Mouse (Mus musculus) ES-E14 (cell line): ENCODE data around the gene Mesd. TPM values are rescaled to one million over a fixed set of nuclear protein-coding genes. Genes with fewer than 3 reads are reported as not detected.

ENCODE experiments used
- DNase-seq: peaks from one replicate; pipeline ENCODE4 v3.0.0-alpha.2; 2013; ENCODE audit warnings: low read depth, low spot score
- H3K27ac ChIP-seq: 2 replicates; pipeline ENCODE4 v1.5.1; 2012; ENCODE audit warnings: low read depth, mild to moderate bottlenecking, low read length, moderate library complexity, mixed read lengths; ENCODE audit not compliant: poor library complexity, insufficient read depth, severe bottlenecking
- H3K36me3 ChIP-seq: 2 replicates; pipeline ENCODE4 v1.6.1; 2012; ENCODE audit warnings: mild to moderate bottlenecking, low read length, moderate library complexity, mixed read lengths; ENCODE audit not compliant: control insufficient read depth, poor library complexity, insufficient read depth, severe bottlenecking
- H3K4me1 ChIP-seq, 2 experiments: fragments of 150-350 bp in 1 of 2; sonication (generic) in 1 of 2; 2 replicates each; pipeline ENCODE4 v1.6.1; 2012; ENCODE audit warnings: low read length in 2 of 2, mild to moderate bottlenecking in 1 of 2, mixed read lengths in 1 of 2; ENCODE audit not compliant: control insufficient read depth in 2 of 2, insufficient read depth in 2 of 2, poor library complexity in 1 of 2
- H3K4me3 ChIP-seq, 2 experiments: fragments of 150-350 bp in 1 of 2; sonication (generic) in 1 of 2; 2 replicates each; pipeline ENCODE4 v1.5.1; 2012; ENCODE audit warnings: low read length in 2 of 2, low read depth in 1 of 2, mild to moderate bottlenecking in 1 of 2, mixed read lengths in 1 of 2; ENCODE audit not compliant: insufficient read depth in 1 of 2, poor library complexity in 1 of 2, severe bottlenecking in 1 of 2
- H3K9ac ChIP-seq: 2 replicates; pipeline ENCODE4 v1.6.1; 2012; ENCODE audit warnings: low read depth, mild to moderate bottlenecking, low read length, mixed read lengths; ENCODE audit not compliant: poor library complexity, insufficient read depth, severe bottlenecking
- H3K9me3 ChIP-seq: fragments of 150-350 bp; sonication (generic); 2 replicates; pipeline ENCODE4 v1.6.1; 2012; ENCODE audit warnings: low read depth, mild to moderate bottlenecking, low read length; ENCODE audit not compliant: control insufficient read depth, insufficient read depth
- CHD2 ChIP-seq: IDR thresholded peaks from 2 replicates; pipeline ENCODE4 v1.6.1; 2014; ENCODE audit warnings: mild to moderate bottlenecking, low read depth, low read length, inconsistent platforms
- HCFC1 ChIP-seq: IDR thresholded peaks from 2 replicates; pipeline ENCODE4 v1.6.1; 2012; ENCODE audit warnings: low read length, inconsistent platforms, borderline replicate concordance; ENCODE audit not compliant: insufficient read depth
- MAFK ChIP-seq: IDR thresholded peaks from 2 replicates; pipeline ENCODE4 v1.6.1; 2014; ENCODE audit warnings: mild to moderate bottlenecking, low read depth, low read length, inconsistent platforms; ENCODE audit not compliant: insufficient read depth
- ZC3H11A ChIP-seq: IDR thresholded peaks from 2 replicates; pipeline ENCODE4 v1.6.1; 2012; ENCODE audit warnings: low read depth, mild to moderate bottlenecking, inconsistent platforms, low read length, borderline replicate concordance
- ZNF384 ChIP-seq: IDR thresholded peaks from 2 replicates; pipeline ENCODE4 v1.6.1; 2012; ENCODE audit warnings: low read depth, low read length, inconsistent platforms
- in situ Hi-C, 2 experiments: fragments of 600-800 bp; cut with MboI; formaldehyde crosslinking; loops; one replicate each; pipeline ENCODE4 v1.15.1; 2025; ENCODE audit warnings: low sequenced_read_pairs in 2 of 2, inconsistent platforms in 1 of 2; ENCODE audit not compliant: unreplicated experiment in 2 of 2
- total RNA-seq: library from RNA; depleted of rRNA; stranded (reverse); fragments of 300-350 nt; gene quantifications from 2 replicates; pipeline ENCODE4 v1.2.3, GENCODE M21; 2012

The Mesd gene
- total RNA-seq, 1 experiment, result 142 TPM

GRCm38 (mm10) chr7:83894348-83894747 lies 10.1 kb downstream of the Mesd start:
- Histone ChIP-seq H3K27ac (no peak overlapping the region), H3K4me1 (peaks cover 0 to 3% of the 10 kb centered on the region in 2 experiments; a peak in 2 of 4 replicates), H3K36me3 (peaks cover 26% of the 10 kb centered on the region), H3K9me3 (no peaks in the 10 kb centered on the region), H3K9ac (no peak overlapping the region), H3K4me3 (no peak overlapping the region)
- in situ Hi-C loops, result no loop called here
- no peak for DNase-seq
- no peak for TF ChIP-seq CHD2
- no peak for TF ChIP-seq HCFC1
- TF ChIP-seq ZNF384, result no peak
- TF ChIP-seq ZC3H11A, result no peak
- no peak for TF ChIP-seq MAFK

DNA sequence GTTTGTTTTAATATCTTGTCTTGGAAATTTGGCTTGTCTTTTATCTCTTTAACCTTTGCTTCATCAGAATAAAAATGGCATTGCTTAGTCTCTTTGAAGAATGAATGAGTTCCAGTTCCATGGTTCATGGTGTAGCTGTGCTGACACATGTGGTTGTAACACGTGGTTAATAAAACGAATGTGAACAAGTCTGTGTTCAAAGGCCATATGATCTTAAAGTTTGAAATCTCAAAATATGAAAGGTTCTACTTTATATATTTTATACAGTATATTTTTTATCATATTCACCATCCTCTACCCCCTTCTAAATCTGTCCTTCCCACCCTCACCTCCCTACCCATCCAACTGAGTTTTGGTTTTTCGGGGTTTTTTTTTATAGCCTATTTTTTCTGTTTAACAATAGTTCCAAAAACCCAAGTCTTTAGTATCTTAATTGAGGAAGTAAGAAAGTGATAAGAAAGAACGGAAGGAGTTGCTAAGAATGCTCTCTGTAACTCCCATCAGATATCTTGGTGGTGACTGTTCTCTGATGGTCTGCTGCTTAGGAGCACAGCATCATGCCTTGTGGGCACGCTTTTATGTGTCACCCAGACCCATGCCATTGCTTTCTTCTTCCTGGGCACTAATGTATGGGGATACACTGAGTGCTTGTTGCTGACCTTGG lies 11.9 kb downstream of the Mesd start:
- H3K9ac ChIP-seq, result no peak overlapping the region
- no peaks in the 10 kb centered on the region for H3K9me3 ChIP-seq
- no peak for DNase-seq
- no peak overlapping the region for H3K27ac ChIP-seq
- TF ChIP-seq ZNF384 (no peak), ZC3H11A (no peak), MAFK (no peak), HCFC1 (no peak), CHD2 (no peak)
- in situ Hi-C loops, result no loop called here
- H3K4me1 ChIP-seq, result peaks cover 0 to under 1% of the 10 kb centered on the region in 2 experiments; a peak in 2 of 4 replicates
- peaks cover 36% of the 10 kb centered on the region for H3K36me3 ChIP-seq
- no peak overlapping the region for H3K4me3 ChIP-seq

GRCm38 (mm10) chr7:83898267-83898666 lies 14.0 kb downstream of the Mesd start:
- DNase-seq, result no peak

DNA sequence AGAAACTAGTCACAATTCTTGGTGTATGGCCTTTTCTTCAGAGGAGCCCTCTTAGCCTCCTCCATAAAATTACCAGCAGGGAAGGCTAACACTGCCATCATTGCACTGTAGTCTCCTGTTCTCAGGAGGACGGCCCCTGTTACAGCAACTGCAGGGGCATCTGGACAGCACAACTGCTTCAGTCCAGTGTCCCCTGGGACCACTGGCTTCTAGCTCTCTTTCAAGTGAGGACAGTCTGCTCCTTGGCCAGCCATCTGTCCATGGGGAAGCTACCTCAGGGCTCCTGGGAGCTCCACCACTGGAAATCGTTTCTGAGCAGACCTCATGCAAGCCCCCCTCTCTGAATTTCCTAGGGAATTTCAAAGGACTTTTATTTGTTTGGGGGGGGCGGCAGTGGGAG lies 16.3 kb downstream of the Mesd start:
- DNase-seq, result no peak
- Histone ChIP-seq H3K9ac (no peak overlapping the region), H3K4me1 (peaks cover 5 to 6% of the 10 kb centered on the region in 2 experiments; a peak in 3 of 4 replicates), H3K9me3 (no peaks in the 10 kb centered on the region), H3K36me3 (peaks cover 33% of the 10 kb centered on the region), H3K27ac (no peak overlapping the region), H3K4me3 (no peak overlapping the region)
- in situ Hi-C loops, result loop anchor here in 1 of 2 experiments (25.0 kb wide), 1 partner anchor 387 kb away; no protein-coding TSS in a partner anchor
- no peak for TF ChIP-seq ZNF384
- TF ChIP-seq MAFK, result no peak
- no peak for TF ChIP-seq ZC3H11A
- no peak for TF ChIP-seq CHD2
- TF ChIP-seq HCFC1, result no peak

More at GRCm38 (mm10) chr7:83898267-83898666, 14.0 kb downstream of the Mesd start:
- no peak overlapping the region for H3K4me3 ChIP-seq
- TF ChIP-seq MAFK, result no peak
- no peak for TF ChIP-seq ZC3H11A
- no peak for TF ChIP-seq ZNF384
- no peak for TF ChIP-seq CHD2
- no peak for TF ChIP-seq HCFC1
- no peak overlapping the region for H3K27ac ChIP-seq
- peaks cover 5 to 6% of the 10 kb centered on the region in 2 experiments; a peak in 3 of 4 replicates for H3K4me1 ChIP-seq
- in situ Hi-C loops, result no loop called here
- peaks cover 36% of the 10 kb centered on the region for H3K36me3 ChIP-seq
- no peak overlapping the region for H3K9ac ChIP-seq
- no peaks in the 10 kb centered on the region for H3K9me3 ChIP-seq
